Mouse (Mus musculus): ENCODE measurements around the gene Sema4b. TPM values are rescaled to one million over a fixed set of nuclear protein-coding genes. Genes with fewer than 3 reads are reported as not detected.

Gene Sema4b
- polyA plus RNA-seq, 1 experiment from 2014 or later, result 8.3 TPM

DNA sequence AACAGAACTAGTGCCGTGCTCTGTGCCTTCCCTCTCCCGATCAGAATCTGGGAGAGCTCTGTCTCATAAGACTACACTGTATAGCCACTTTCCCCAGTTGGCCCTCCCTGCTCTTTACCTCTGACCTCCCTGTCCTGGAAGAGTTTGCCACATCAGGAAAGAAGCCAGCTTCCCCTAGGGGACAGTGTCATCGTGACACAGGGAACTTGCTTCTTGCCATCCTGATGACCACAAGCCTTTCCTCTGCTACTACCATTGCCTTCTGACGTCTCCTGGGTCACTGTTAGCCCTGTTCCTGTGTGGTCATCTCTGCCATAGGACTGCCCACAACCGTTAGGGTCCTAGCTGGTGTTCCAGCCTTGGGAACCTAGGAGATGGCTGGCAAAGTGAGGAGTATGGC is 16.3 kb downstream of the Sema4b start:
- WGBS, result 91% methylated on average over 5 of the region's 5 CpGs
- H3K4me3 ChIP-seq (ENCODE audit: low read depth, low read length), result no peak overlapping the region
- ATAC-seq (ENCODE audit: insufficient number of reproducible peaks, low FRiP score, low TSS enrichment, low read depth), result no peak
- peaks cover 20% of the 10 kb centered on the region for H3K4me1 ChIP-seq (ENCODE audit: control insufficient read depth, insufficient read depth, low read length)
- no peak overlapping the region for H3K9ac ChIP-seq (ENCODE audit: low read length)
- no peaks in the 10 kb centered on the region for H3K36me3 ChIP-seq (ENCODE audit: control insufficient read depth, insufficient read depth, low read length)
- DNase-seq (ENCODE audit: low spot score), result no peak
- no peak overlapping the region for H3K27ac ChIP-seq (replicated peaks; ENCODE audit: low read depth, low read length)
- no peak overlapping the region for H3K4me2 ChIP-seq (ENCODE audit: low read depth, severe bottlenecking)
- H3K27me3 ChIP-seq (ENCODE audit: control insufficient read depth, insufficient read depth, low read length), result no peaks in the 10 kb centered on the region
- H3K9me3 ChIP-seq (ENCODE audit: control insufficient read depth, low read length), result no peaks in the 10 kb centered on the region

DNA sequence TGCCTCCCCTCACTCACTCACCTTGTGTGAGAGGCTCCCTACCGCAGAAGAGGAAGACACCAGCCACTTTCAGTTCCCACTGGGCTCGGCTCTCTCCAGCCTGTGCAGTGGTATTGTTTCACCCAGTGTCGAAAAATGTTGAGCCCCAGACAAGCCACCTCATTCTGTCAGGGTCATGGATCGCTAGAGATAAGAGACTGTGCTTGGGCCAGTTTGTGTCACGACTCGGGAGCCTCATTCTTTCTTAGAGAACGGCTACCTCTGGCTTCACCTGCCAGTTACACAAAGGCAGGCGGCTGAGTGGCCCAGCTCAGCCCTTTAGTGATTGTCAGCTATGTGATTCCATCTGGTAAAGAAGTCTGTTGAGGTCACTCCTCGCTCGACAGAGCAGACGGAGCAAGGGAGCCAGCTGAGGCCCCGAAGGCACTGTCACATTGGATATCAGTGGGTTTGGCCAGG is 17.0 kb downstream of the Sema4b start:
- Histone ChIP-seq H3K9ac (ENCODE audit: low read length) (no peak overlapping the region), H3K4me2 (ENCODE audit: low read depth, severe bottlenecking) (no peak overlapping the region), H3K36me3 (ENCODE audit: control insufficient read depth, insufficient read depth, low read length) (no peaks in the 10 kb centered on the region), H3K27ac (replicated peaks; ENCODE audit: low read depth, low read length) (no peak overlapping the region), H3K4me3 (ENCODE audit: low read depth, low read length) (no peak overlapping the region), H3K27me3 (ENCODE audit: control insufficient read depth, insufficient read depth, low read length) (no peaks in the 10 kb centered on the region), H3K9me3 (ENCODE audit: control insufficient read depth, low read length) (no peaks in the 10 kb centered on the region), H3K4me1 (ENCODE audit: control insufficient read depth, insufficient read depth, low read length) (peaks cover 20% of the 10 kb centered on the region)
- ATAC-seq (ENCODE audit: insufficient number of reproducible peaks, low FRiP score, low TSS enrichment, low read depth) (no peak), DNase-seq (ENCODE audit: low spot score) (no peak)
- 78% methylated on average over 12 of the region's 12 CpGs for WGBS

DNA sequence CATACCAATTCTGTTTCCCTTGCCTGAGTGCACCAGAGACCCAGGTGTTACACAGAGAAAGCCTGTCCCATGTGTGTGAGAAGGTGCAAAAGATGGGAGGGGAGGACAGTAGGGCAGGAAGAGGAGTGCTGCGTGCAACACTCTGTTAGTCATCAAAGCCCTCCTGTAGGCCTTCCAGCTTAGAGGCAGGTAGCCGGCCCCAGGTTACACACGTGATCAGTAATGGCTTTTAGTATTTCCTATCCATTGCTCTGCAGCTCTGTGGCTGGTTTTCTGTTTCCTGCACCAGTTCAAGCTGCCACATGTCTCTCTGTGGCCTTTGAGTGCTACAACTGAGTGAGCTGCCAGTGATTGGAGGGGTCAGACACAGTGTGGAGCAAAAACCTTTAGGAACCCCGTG is 17.7 kb downstream of the Sema4b start:
- DNase-seq (ENCODE audit: low spot score) (no peak), ATAC-seq (ENCODE audit: insufficient number of reproducible peaks, low FRiP score, low TSS enrichment, low read depth) (no peak)
- Histone ChIP-seq H3K36me3 (ENCODE audit: control insufficient read depth, insufficient read depth, low read length) (no peaks in the 10 kb centered on the region), H3K4me1 (ENCODE audit: control insufficient read depth, insufficient read depth, low read length) (peaks cover 17% of the 10 kb centered on the region), H3K4me3 (ENCODE audit: low read depth, low read length) (no peak overlapping the region), H3K4me2 (ENCODE audit: low read depth, severe bottlenecking) (no peak overlapping the region), H3K9me3 (ENCODE audit: control insufficient read depth, low read length) (no peaks in the 10 kb centered on the region), H3K27me3 (ENCODE audit: control insufficient read depth, insufficient read depth, low read length) (no peaks in the 10 kb centered on the region), H3K9ac (ENCODE audit: low read length) (no peak overlapping the region), H3K27ac (replicated peaks; ENCODE audit: low read depth, low read length) (no peak overlapping the region)
- 76% methylated on average over 4 of the region's 4 CpGs for WGBS

DNA sequence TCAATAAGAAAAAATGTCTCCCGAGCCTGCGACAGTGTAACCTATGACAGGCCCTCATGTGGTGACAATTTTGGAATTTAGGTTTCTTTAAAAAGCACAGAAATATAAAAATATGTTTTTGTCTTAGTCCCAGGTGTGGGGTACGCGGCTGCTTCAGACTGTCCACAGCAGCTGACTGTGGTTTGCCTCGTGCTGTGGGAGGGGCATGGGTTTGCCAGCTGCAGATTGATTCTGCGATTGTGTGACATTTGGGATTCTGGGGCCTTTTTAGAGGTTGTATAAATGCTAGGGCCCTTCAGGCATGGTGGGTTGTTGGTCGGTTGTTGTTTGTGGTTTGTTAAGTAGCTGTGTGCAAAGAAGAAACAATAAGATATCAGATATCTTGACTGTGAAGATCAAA is 18.3 kb downstream of the Sema4b start:
- ATAC-seq (ENCODE audit: insufficient number of reproducible peaks, low FRiP score, low TSS enrichment, low read depth), result no peak
- Histone ChIP-seq H3K27ac (replicated peaks; ENCODE audit: low read depth, low read length) (no peak overlapping the region), H3K9ac (ENCODE audit: low read length) (no peak overlapping the region), H3K9me3 (ENCODE audit: control insufficient read depth, low read length) (no peaks in the 10 kb centered on the region), H3K4me2 (ENCODE audit: low read depth, severe bottlenecking) (no peak overlapping the region), H3K4me3 (ENCODE audit: low read depth, low read length) (no peak overlapping the region), H3K36me3 (ENCODE audit: control insufficient read depth, insufficient read depth, low read length) (no peaks in the 10 kb centered on the region), H3K4me1 (ENCODE audit: control insufficient read depth, insufficient read depth, low read length) (peaks cover 12% of the 10 kb centered on the region), H3K27me3 (ENCODE audit: control insufficient read depth, insufficient read depth, low read length) (no peaks in the 10 kb centered on the region)
- 89% methylated on average over 7 of the region's 7 CpGs for WGBS
- no peak for DNase-seq (ENCODE audit: low spot score)

DNA sequence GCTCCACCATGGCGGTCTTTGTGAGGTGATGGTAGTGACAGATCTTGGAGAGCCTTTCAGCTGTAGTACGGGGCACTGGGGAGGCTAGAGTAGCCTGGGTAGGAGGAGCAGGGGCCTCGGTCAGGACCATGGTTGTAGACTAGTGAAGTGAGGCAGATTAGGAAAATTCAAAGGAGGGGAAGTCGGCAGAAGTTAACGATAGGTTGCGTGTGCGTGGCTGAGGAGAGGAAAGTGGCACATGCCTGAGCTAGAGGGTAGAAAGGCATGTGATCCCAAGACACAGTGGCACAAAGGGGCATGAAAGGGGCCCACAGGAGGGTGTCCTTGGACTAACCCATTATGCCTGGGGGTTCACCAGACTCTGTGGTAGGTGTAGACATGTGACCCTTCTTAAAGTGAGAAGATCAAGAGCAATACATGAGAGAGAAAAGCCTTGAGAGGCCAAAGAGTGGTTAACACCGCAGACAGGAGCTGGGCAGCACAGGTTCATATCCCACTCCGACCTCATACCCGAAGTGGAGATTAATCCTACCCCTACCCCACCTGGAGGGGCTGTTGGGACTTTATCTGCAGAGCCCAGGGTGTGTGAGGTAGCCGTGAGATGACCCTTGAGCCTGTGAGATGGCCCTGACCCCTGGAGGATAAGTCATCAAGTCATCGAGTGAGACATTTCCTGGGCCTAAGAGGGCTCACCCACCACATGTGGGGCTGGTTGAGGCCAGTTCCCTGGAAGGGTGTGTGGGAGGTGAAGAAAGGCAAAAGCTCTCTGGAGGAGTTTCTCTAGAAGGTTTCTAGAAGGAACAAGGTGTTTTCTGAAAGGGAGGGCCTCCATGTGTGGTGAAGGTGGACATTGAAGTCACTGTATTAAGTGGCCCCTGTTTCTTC is 19.3 kb downstream of the Sema4b start:
- 78% methylated on average over 12 of the region's 12 CpGs for WGBS
- H3K4me1 ChIP-seq (ENCODE audit: control insufficient read depth, insufficient read depth, low read length), result peaks cover 8% of the 10 kb centered on the region
- H3K4me2 ChIP-seq (ENCODE audit: low read depth, severe bottlenecking), result no peak overlapping the region
- H3K4me3 ChIP-seq (ENCODE audit: low read depth, low read length), result no peak overlapping the region
- no peaks in the 10 kb centered on the region for H3K9me3 ChIP-seq (ENCODE audit: control insufficient read depth, low read length)
- no peak overlapping the region for H3K9ac ChIP-seq (ENCODE audit: low read length)
- no peaks in the 10 kb centered on the region for H3K27me3 ChIP-seq (ENCODE audit: control insufficient read depth, insufficient read depth, low read length)
- H3K36me3 ChIP-seq (ENCODE audit: control insufficient read depth, insufficient read depth, low read length), result no peaks in the 10 kb centered on the region
- ATAC-seq (ENCODE audit: insufficient number of reproducible peaks, low FRiP score, low TSS enrichment, low read depth), result no peak
- H3K27ac ChIP-seq (replicated peaks; ENCODE audit: low read depth, low read length), result no peak overlapping the region
- DNase-seq (ENCODE audit: low spot score), result no peak

DNA sequence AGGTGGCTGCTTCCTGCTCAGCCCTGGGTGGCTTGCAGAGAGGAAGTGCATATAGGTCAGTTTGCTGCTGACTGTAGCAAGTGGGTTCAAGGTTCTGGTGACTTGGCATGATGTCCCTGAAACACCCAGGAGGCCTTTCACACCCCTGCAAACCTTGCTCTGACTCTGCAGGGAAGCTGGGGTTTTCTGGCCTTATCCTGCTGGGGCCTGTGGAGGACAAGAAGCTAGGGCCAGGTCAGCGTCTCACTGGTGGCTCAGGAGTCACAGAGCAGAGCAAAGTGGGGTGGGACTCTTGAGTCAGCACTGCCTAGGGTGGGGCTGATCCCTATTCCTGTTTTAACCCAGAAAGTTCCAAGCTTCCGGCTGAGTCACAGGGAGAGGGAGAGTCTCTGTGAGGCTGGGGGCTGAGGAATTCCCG is 20.7 kb downstream of the Sema4b start:
- WGBS, result 64% methylated on average over 3 of the region's 3 CpGs
- no peak overlapping the region for H3K4me2 ChIP-seq (ENCODE audit: low read depth, severe bottlenecking)

DNA sequence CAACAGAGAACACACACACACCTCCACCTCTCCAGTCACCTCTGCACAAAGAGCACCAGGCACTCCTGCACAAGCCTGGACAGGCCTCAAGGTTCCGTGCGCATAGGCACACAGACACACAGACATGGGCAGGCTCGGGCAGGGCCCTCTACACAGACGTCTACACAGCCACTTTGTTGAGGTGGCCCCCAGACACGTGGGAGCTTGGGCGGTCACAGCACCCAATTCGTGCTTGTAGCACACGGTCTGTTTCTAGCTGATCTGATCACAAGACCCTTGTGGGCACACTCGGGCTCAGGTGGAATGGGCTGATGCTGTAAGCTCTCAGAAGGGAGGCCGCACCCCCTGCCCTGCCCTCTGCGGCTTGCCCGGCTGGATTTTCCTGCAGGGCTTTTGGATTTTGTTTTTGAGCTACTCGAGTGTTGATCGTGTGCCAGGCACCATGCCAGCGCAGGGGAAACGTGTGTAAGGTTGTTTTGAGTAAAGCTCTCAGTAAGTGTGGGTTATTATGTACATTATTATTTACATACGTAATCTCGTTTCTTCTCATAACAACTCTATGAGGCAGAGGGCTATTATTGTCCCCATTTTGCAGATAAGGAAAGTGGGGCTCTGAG is 21.5 kb downstream of the Sema4b start:
- H3K9me3 ChIP-seq (ENCODE audit: control insufficient read depth, low read length), result no peaks in the 10 kb centered on the region
- H3K27me3 ChIP-seq (ENCODE audit: control insufficient read depth, insufficient read depth, low read length), result no peaks in the 10 kb centered on the region
- DNase-seq (ENCODE audit: low spot score) (no peak), ATAC-seq (ENCODE audit: insufficient number of reproducible peaks, low FRiP score, low TSS enrichment, low read depth) (no peak)
- no peak overlapping the region for H3K27ac ChIP-seq (replicated peaks; ENCODE audit: low read depth, low read length)
- WGBS, result 82% methylated on average over 18 of the region's 18 CpGs
- H3K36me3 ChIP-seq (ENCODE audit: control insufficient read depth, insufficient read depth, low read length), result no peaks in the 10 kb centered on the region; the same call in 1 of the 2 replicates
- H3K4me3 ChIP-seq (ENCODE audit: low read depth, low read length), result no peak overlapping the region
- no peak overlapping the region for H3K9ac ChIP-seq (ENCODE audit: low read length)
- no peak overlapping the region for H3K4me2 ChIP-seq (ENCODE audit: low read depth, severe bottlenecking)
- peaks cover 3% of the 10 kb centered on the region; the same call in 1 of the 2 replicates for H3K4me1 ChIP-seq (ENCODE audit: control insufficient read depth, insufficient read depth, low read length)

More for the DNA sequence above, 20.7 kb downstream of the Sema4b start:
- no peaks in the 10 kb centered on the region for H3K9me3 ChIP-seq (ENCODE audit: control insufficient read depth, low read length)
- ATAC-seq (ENCODE audit: insufficient number of reproducible peaks, low FRiP score, low TSS enrichment, low read depth), result no peak
- peaks cover 3% of the 10 kb centered on the region; the same call in 1 of the 2 replicates for H3K4me1 ChIP-seq (ENCODE audit: control insufficient read depth, insufficient read depth, low read length)
- H3K9ac ChIP-seq (ENCODE audit: low read length), result no peak overlapping the region
- DNase-seq (ENCODE audit: low spot score), result no peak
- no peaks in the 10 kb centered on the region for H3K36me3 ChIP-seq (ENCODE audit: control insufficient read depth, insufficient read depth, low read length)
- H3K27ac ChIP-seq (replicated peaks; ENCODE audit: low read depth, low read length), result 0 out of 2 replicates have a peak overlapping the region, but pooled peaks have one; percentile 30
- no peaks in the 10 kb centered on the region for H3K27me3 ChIP-seq (ENCODE audit: control insufficient read depth, insufficient read depth, low read length)
- no peak overlapping the region for H3K4me3 ChIP-seq (ENCODE audit: low read depth, low read length)

DNA sequence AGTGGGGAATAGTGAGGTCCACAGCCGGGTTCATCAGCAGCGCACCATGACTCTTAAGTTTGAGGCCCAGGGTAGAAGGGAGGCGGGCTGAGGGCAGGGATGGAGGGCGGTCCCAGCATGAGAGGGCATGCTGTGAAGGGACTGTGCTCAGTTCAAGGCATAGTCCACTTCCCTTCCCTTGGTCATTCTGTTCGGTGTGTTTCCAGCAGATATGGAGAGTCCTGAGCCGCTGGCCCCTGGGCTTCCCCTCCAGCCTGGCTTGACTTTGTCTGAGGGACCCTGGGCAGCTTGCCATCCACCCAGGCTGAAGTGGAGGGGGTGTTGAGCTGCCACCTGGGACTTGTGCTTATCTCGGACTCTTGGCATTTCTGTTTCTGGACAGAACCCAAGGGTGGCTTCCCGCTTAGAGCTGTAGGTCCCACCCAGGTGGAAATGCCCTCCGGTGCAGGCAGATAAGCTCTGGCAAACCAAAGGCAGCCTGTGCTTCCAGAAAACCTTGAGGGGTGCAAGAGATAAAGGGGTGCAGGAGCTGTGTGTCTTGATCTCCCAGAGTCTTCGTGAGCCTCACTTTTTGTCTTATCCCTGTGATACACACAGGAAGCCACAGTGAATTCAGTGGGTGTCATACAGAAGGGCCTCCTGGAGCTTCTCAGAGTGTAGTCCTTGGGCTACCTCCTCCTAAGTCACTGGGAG is 22.2 kb downstream of the Sema4b start:
- H3K4me1 ChIP-seq (ENCODE audit: control insufficient read depth, insufficient read depth, low read length), result peaks cover 3% of the 10 kb centered on the region; the same call in 1 of the 2 replicates
- H3K27ac ChIP-seq (replicated peaks; ENCODE audit: low read depth, low read length), result no peak overlapping the region
- WGBS, result 84% methylated on average over 10 of the region's 10 CpGs

More for the DNA sequence above, 22.2 kb downstream of the Sema4b start:
- Histone ChIP-seq H3K4me3 (ENCODE audit: low read depth, low read length) (no peak overlapping the region), H3K4me2 (ENCODE audit: low read depth, severe bottlenecking) (no peak overlapping the region), H3K27me3 (ENCODE audit: control insufficient read depth, insufficient read depth, low read length) (no peaks in the 10 kb centered on the region), H3K9me3 (ENCODE audit: control insufficient read depth, low read length) (no peaks in the 10 kb centered on the region), H3K36me3 (ENCODE audit: control insufficient read depth, insufficient read depth, low read length) (no peaks in the 10 kb centered on the region; the same call in 1 of the 2 replicates), H3K9ac (ENCODE audit: low read length) (no peak overlapping the region)
- DNase-seq (ENCODE audit: low spot score) (no peak), ATAC-seq (ENCODE audit: insufficient number of reproducible peaks, low FRiP score, low TSS enrichment, low read depth) (no peak)

Data from limb, embryonic 11.5 days (tissue).